Mouse (Mus musculus) embryonic facial prominence, embryonic 11.5 days (tissue): ENCODE measurements around the gene Arl13a. TPM values are rescaled to one million over a fixed set of nuclear protein-coding genes. Genes with fewer than 3 reads are reported as not detected.

Experiments
- ATAC-seq: fragments of 200-750 bp; cut with Nextera tagmentation; replicated peaks from 2 replicates; pipeline ENCODE4 v1.8.0; 2017; ENCODE audit warnings: low read depth; ENCODE audit not compliant: insufficient number of reproducible peaks, low FRiP score, low TSS enrichment
- DNase-seq: peaks from one replicate; pipeline ENCODE4 v3.0.0-alpha.2; 2015; ENCODE audit warnings: low spot score
- H3K27ac ChIP-seq: fragments of 300-500 bp; sonication (generic); replicated peaks from 2 replicates; pipeline ENCODE4 v1.5.1; 2014; ENCODE audit warnings: mild to moderate bottlenecking, low read depth, low read length, control low read depth
- H3K27me3 ChIP-seq: fragments of 300-500 bp; sonication (generic); 2 replicates; pipeline ENCODE4 v1.6.1; 2014; ENCODE audit warnings: mild to moderate bottlenecking, low read length, moderate library complexity, mixed read lengths; ENCODE audit not compliant: control insufficient read depth, insufficient read depth
- H3K36me3 ChIP-seq: fragments of 300-500 bp; sonication (generic); replicated peaks from 2 replicates; pipeline ENCODE4 v1.6.1; 2014; ENCODE audit warnings: low read depth, mild to moderate bottlenecking, low read length, moderate library complexity, mixed read lengths; ENCODE audit not compliant: control insufficient read depth, insufficient read depth
- H3K4me1 ChIP-seq: fragments of 300-500 bp; sonication (generic); 2 replicates; pipeline ENCODE4 v1.6.1; 2014; ENCODE audit warnings: low read length, mixed read lengths; ENCODE audit not compliant: control insufficient read depth, insufficient read depth
- H3K4me2 ChIP-seq: fragments of 300-500 bp; sonication (generic); 2 replicates; pipeline ENCODE4 v1.6.1; 2014; ENCODE audit warnings: low read depth, mild to moderate bottlenecking, control low read depth, low read length, moderate library complexity
- H3K4me3 ChIP-seq: fragments of 300-500 bp; sonication (generic); 2 replicates; pipeline ENCODE4 v1.5.1; 2014; ENCODE audit warnings: low read depth, low read length, control low read depth
- H3K9ac ChIP-seq: fragments of 300-500 bp; sonication (generic); replicated peaks from 2 replicates; pipeline ENCODE4 v1.6.1; 2014; ENCODE audit warnings: mild to moderate bottlenecking, control low read depth, low read length
- H3K9me3 ChIP-seq: fragments of 300-500 bp; sonication (generic); replicated peaks from 2 replicates; pipeline ENCODE4 v1.6.1; 2016; ENCODE audit warnings: mild to moderate bottlenecking, low read length, inconsistent platforms, mixed read lengths; ENCODE audit not compliant: control insufficient read depth
- WGBS: fragments of 180-500 bp; shearing (Covaris S2); extraction: QIAGEN DNeasy Blood & Tissue Kit; methylation state at CpG from one replicate; pipeline ENCODE4 v1.1.7; 2014; 5-methylcytosine and 5-hydroxymethylcytosine counted together
- polyA plus RNA-seq: library from polyadenylated mRNA; unstranded; fragments of >200 nt; fragmentation: Nextera tagmentation; extraction: Ambion mirVana; gene quantifications from 2 replicates; pipeline ENCODE4 v1.2.1, GENCODE M21; 2014

Arl13a gene
- polyA plus RNA-seq, 1 experiment from 2014 or later, result not detected

GRCm38 (mm10) chrX:134163484-134163883, 23.8 kb upstream of the Arl13a start:
- H3K4me1 ChIP-seq, result no peaks in the 10 kb centered on the region
- H3K27me3 ChIP-seq, result no peaks in the 10 kb centered on the region; the same call in 1 of the 2 replicates
- no peaks in the 10 kb centered on the region for H3K36me3 ChIP-seq
- no peak for DNase-seq
- H3K4me2 ChIP-seq, result no peak overlapping the region
- no peaks in the 10 kb centered on the region for H3K9me3 ChIP-seq
- no peak overlapping the region for H3K9ac ChIP-seq
- H3K4me3 ChIP-seq, result no peak overlapping the region
- 46% methylated on average over 4 of the region's 4 CpGs for WGBS
- ATAC-seq, result no peak
- H3K27ac ChIP-seq, result no peak overlapping the region

- WGBS, result 94% methylated on average over 1 of the region's 1 CpGs
- Histone ChIP-seq H3K4me2 (no peak overlapping the region), H3K9me3 (no peaks in the 10 kb centered on the region), H3K27me3 (no peaks in the 10 kb centered on the region), H3K4me3 (no peak overlapping the region), H3K27ac (no peak overlapping the region), H3K4me1 (no peaks in the 10 kb centered on the region), H3K36me3 (no peaks in the 10 kb centered on the region), H3K9ac (no peak overlapping the region)
- ATAC-seq (no peak), DNase-seq (no peak)
Observed at GRCm38 (mm10) chrX:134170584-134170983, 16.7 kb upstream of the Arl13a start.

GRCm38 (mm10) chrX:134174699-134175098, 12.6 kb upstream of the Arl13a start:
- no peaks in the 10 kb centered on the region for H3K9me3 ChIP-seq
- H3K4me1 ChIP-seq, result no peaks in the 10 kb centered on the region
- H3K27me3 ChIP-seq, result no peaks in the 10 kb centered on the region
- DNase-seq (no peak), ATAC-seq (no peak)
- no peak overlapping the region for H3K4me3 ChIP-seq
- no peaks in the 10 kb centered on the region for H3K36me3 ChIP-seq
- H3K4me2 ChIP-seq, result no peak overlapping the region
- no peak overlapping the region for H3K27ac ChIP-seq
- 93% methylated on average over 1 of the region's 1 CpGs for WGBS
- no peak overlapping the region for H3K9ac ChIP-seq

- no peaks in the 10 kb centered on the region for H3K9me3 ChIP-seq
- DNase-seq, result no peak
- H3K9ac ChIP-seq, result no peak overlapping the region
- H3K27ac ChIP-seq, result no peak overlapping the region
- no peak overlapping the region for H3K4me3 ChIP-seq
- H3K36me3 ChIP-seq, result no peaks in the 10 kb centered on the region
- WGBS, result 73% methylated on average over 2 of the region's 2 CpGs
- H3K4me2 ChIP-seq, result no peak overlapping the region
- no peaks in the 10 kb centered on the region for H3K4me1 ChIP-seq
- ATAC-seq, result no peak
- H3K27me3 ChIP-seq, result no peaks in the 10 kb centered on the region
Observed at GRCm38 (mm10) chrX:134208491-134208890, 21.2 kb downstream of the Arl13a start.

GRCm38 (mm10) chrX:134211151-134211642, 23.9 kb downstream of the Arl13a start:
- 83% methylated on average over 7 of the region's 7 CpGs for WGBS

GRCm38 (mm10) chrX:134218161-134218560, 30.9 kb downstream of the Arl13a start:
- H3K4me1 ChIP-seq, result no peaks in the 10 kb centered on the region
- no peaks in the 10 kb centered on the region for H3K27me3 ChIP-seq
- H3K36me3 ChIP-seq, result no peaks in the 10 kb centered on the region
- no peak for ATAC-seq
- H3K9ac ChIP-seq, result no peak overlapping the region
- H3K27ac ChIP-seq, result no peak overlapping the region
- no peak overlapping the region for H3K4me3 ChIP-seq
- H3K9me3 ChIP-seq, result no peaks in the 10 kb centered on the region
- DNase-seq, result no peak
- H3K4me2 ChIP-seq, result no peak overlapping the region
- WGBS, result 69% methylated on average over 4 of the region's 4 CpGs

More at GRCm38 (mm10) chrX:134211151-134211642, 23.9 kb downstream of the Arl13a start:
- DNase-seq (no peak), ATAC-seq (no peak)
- no peaks in the 10 kb centered on the region for H3K4me1 ChIP-seq
- H3K9ac ChIP-seq, result no peak overlapping the region
- no peak overlapping the region for H3K4me2 ChIP-seq
- no peaks in the 10 kb centered on the region for H3K9me3 ChIP-seq
- H3K36me3 ChIP-seq, result no peaks in the 10 kb centered on the region
- H3K27ac ChIP-seq, result no peak overlapping the region
- H3K4me3 ChIP-seq, result no peak overlapping the region
- H3K27me3 ChIP-seq, result no peaks in the 10 kb centered on the region

- H3K4me1 ChIP-seq, result no peaks in the 10 kb centered on the region
- no peak for DNase-seq
- WGBS, result 64% methylated on average over 3 of the region's 3 CpGs
Observed at GRCm38 (mm10) chrX:134220618-134221017, 33.3 kb downstream of the Arl13a start.

GRCm38 (mm10) chrX:134221856-134222255, 34.6 kb downstream of the Arl13a start, which contains the start of gene Nox1:
Nox1 (minus strand) TSS chrX:134221956.
- WGBS, result 60% methylated on average over 4 of the region's 4 CpGs
- Histone ChIP-seq H3K9ac (no peak within 1 kb of the TSS), H3K4me3 (no peak within 1 kb of the TSS), H3K27ac (no peak within 1 kb of the TSS), H3K9me3 (no peaks in the 10 kb centered on the region), H3K4me1 (no peaks in the 10 kb centered on the region), H3K27me3 (no peaks in the 10 kb centered on the region), H3K4me2 (no peak within 1 kb of the TSS), H3K36me3 (no peaks in the 10 kb centered on the region)
- ATAC-seq (no peak), DNase-seq (no peak)

More at GRCm38 (mm10) chrX:134220618-134221017, 33.3 kb downstream of the Arl13a start:
- Histone ChIP-seq H3K9ac (no peak overlapping the region), H3K4me3 (no peak overlapping the region), H3K9me3 (no peaks in the 10 kb centered on the region), H3K36me3 (no peaks in the 10 kb centered on the region), H3K27me3 (no peaks in the 10 kb centered on the region), H3K4me2 (no peak overlapping the region), H3K27ac (no peak overlapping the region)
- no peak for ATAC-seq
